Mouse (Mus musculus) ES-E14 (cell line): ENCODE measurements around the gene Ehmt1. TPM values are rescaled to one million over a fixed set of nuclear protein-coding genes. Genes with fewer than 3 reads are reported as not detected.

Experiments
- DNase-seq: peaks from one replicate; pipeline ENCODE4 v3.0.0-alpha.2; 2013; ENCODE audit warnings: low read depth, low spot score
- H3K27ac ChIP-seq: 2 replicates; pipeline ENCODE4 v1.5.1; 2012; ENCODE audit warnings: low read depth, mild to moderate bottlenecking, low read length, moderate library complexity, mixed read lengths; ENCODE audit not compliant: poor library complexity, insufficient read depth, severe bottlenecking
- H3K36me3 ChIP-seq: 2 replicates; pipeline ENCODE4 v1.6.1; 2012; ENCODE audit warnings: mild to moderate bottlenecking, low read length, moderate library complexity, mixed read lengths; ENCODE audit not compliant: control insufficient read depth, poor library complexity, insufficient read depth, severe bottlenecking
- H3K4me1 ChIP-seq, 2 experiments: fragments of 150-350 bp in 1 of 2; sonication (generic) in 1 of 2; 2 replicates each; pipeline ENCODE4 v1.6.1; 2012; ENCODE audit warnings: low read length in 2 of 2, mild to moderate bottlenecking in 1 of 2, mixed read lengths in 1 of 2; ENCODE audit not compliant: control insufficient read depth in 2 of 2, insufficient read depth in 2 of 2, poor library complexity in 1 of 2
- H3K4me3 ChIP-seq, 2 experiments: fragments of 150-350 bp in 1 of 2; sonication (generic) in 1 of 2; 2 replicates each; pipeline ENCODE4 v1.5.1; 2012; ENCODE audit warnings: low read length in 2 of 2, low read depth in 1 of 2, mild to moderate bottlenecking in 1 of 2, mixed read lengths in 1 of 2; ENCODE audit not compliant: insufficient read depth in 1 of 2, poor library complexity in 1 of 2, severe bottlenecking in 1 of 2
- H3K9ac ChIP-seq: 2 replicates; pipeline ENCODE4 v1.6.1; 2012; ENCODE audit warnings: low read depth, mild to moderate bottlenecking, low read length, mixed read lengths; ENCODE audit not compliant: poor library complexity, insufficient read depth, severe bottlenecking
- H3K9me3 ChIP-seq: fragments of 150-350 bp; sonication (generic); 2 replicates; pipeline ENCODE4 v1.6.1; 2012; ENCODE audit warnings: low read depth, mild to moderate bottlenecking, low read length; ENCODE audit not compliant: control insufficient read depth, insufficient read depth
- CHD2 ChIP-seq: IDR thresholded peaks from 2 replicates; pipeline ENCODE4 v1.6.1; 2014; ENCODE audit warnings: mild to moderate bottlenecking, low read depth, low read length, inconsistent platforms
- HCFC1 ChIP-seq: IDR thresholded peaks from 2 replicates; pipeline ENCODE4 v1.6.1; 2012; ENCODE audit warnings: low read length, inconsistent platforms, borderline replicate concordance; ENCODE audit not compliant: insufficient read depth
- MAFK ChIP-seq: IDR thresholded peaks from 2 replicates; pipeline ENCODE4 v1.6.1; 2014; ENCODE audit warnings: mild to moderate bottlenecking, low read depth, low read length, inconsistent platforms; ENCODE audit not compliant: insufficient read depth
- ZC3H11A ChIP-seq: IDR thresholded peaks from 2 replicates; pipeline ENCODE4 v1.6.1; 2012; ENCODE audit warnings: low read depth, mild to moderate bottlenecking, inconsistent platforms, low read length, borderline replicate concordance
- ZNF384 ChIP-seq: IDR thresholded peaks from 2 replicates; pipeline ENCODE4 v1.6.1; 2012; ENCODE audit warnings: low read depth, low read length, inconsistent platforms
- in situ Hi-C, 2 experiments: fragments of 600-800 bp; cut with MboI; formaldehyde crosslinking; loops; one replicate each; pipeline ENCODE4 v1.15.1; 2025; ENCODE audit warnings: low sequenced_read_pairs in 2 of 2, inconsistent platforms in 1 of 2; ENCODE audit not compliant: unreplicated experiment in 2 of 2
- total RNA-seq: library from RNA; depleted of rRNA; stranded (reverse); fragments of 300-350 nt; gene quantifications from 2 replicates; pipeline ENCODE4 v1.2.3, GENCODE M21; 2012

Ehmt1 gene
- total RNA-seq, 1 experiment: 55.1 TPM

GRCm38 (mm10) chr2:24899292-24899691, 20.1 kb downstream of the Ehmt1 start:
- Histone ChIP-seq H3K27ac (no peak overlapping the region), H3K36me3 (0 out of 2 replicates have a peak, but pooled peaks cover 2% of the 10 kb centered on the region), H3K9me3 (no peaks in the 10 kb centered on the region), H3K4me1 (peaks cover 0 to 3% of the 10 kb centered on the region in 2 experiments; a peak in 1 of 4 replicates), H3K4me3 (no peak overlapping the region), H3K9ac (no peak overlapping the region)
- TF ChIP-seq HCFC1: no peak
- TF ChIP-seq ZNF384: no peak
- no peak for TF ChIP-seq CHD2
- no peak for TF ChIP-seq MAFK
- no peak for TF ChIP-seq ZC3H11A
- in situ Hi-C loops: no loop called here
- no peak for DNase-seq

GRCm38 (mm10) chr2:24896761-24897160, 22.7 kb downstream of the Ehmt1 start:
- no peak for DNase-seq
- Histone ChIP-seq H3K36me3 (0 out of 2 replicates have a peak, but pooled peaks cover 2% of the 10 kb centered on the region), H3K27ac (no peak overlapping the region), H3K9me3 (no peaks in the 10 kb centered on the region), H3K4me1 (peaks cover 0 to 3% of the 10 kb centered on the region in 2 experiments; a peak in 2 of 4 replicates), H3K9ac (no peak overlapping the region), H3K4me3 (no peak overlapping the region)
- in situ Hi-C loops: no loop called here
- TF ChIP-seq HCFC1: no peak
- TF ChIP-seq CHD2: no peak
- TF ChIP-seq ZC3H11A: no peak
- TF ChIP-seq ZNF384: no peak
- TF ChIP-seq MAFK: no peak

- no peak overlapping the region for H3K9ac ChIP-seq
- no peak overlapping the region for H3K27ac ChIP-seq
- no peak for DNase-seq
- no peak overlapping the region for H3K4me3 ChIP-seq
- TF ChIP-seq ZC3H11A (no peak), HCFC1 (no peak), ZNF384 (no peak), MAFK (no peak), CHD2 (no peak)
- in situ Hi-C loops: no loop called here
- H3K9me3 ChIP-seq: no peaks in the 10 kb centered on the region
- H3K36me3 ChIP-seq: 0 out of 2 replicates have a peak, but pooled peaks cover 2% of the 10 kb centered on the region
- H3K4me1 ChIP-seq: peaks cover 3 to 8% of the 10 kb centered on the region in 2 experiments; a peak in 2 of 4 replicates
These were observed 25.2 kb downstream of the Ehmt1 start for GRCm38 (mm10) chr2:24894211-24894610.

- Histone ChIP-seq H3K27ac (no peak overlapping the region), H3K9me3 (no peaks in the 10 kb centered on the region), H3K4me3 (no peak overlapping the region), H3K4me1 (peaks cover 3 to 6% of the 10 kb centered on the region in 2 experiments; a peak in 2 of 4 replicates), H3K9ac (no peak overlapping the region), H3K36me3 (no peaks in the 10 kb centered on the region)
- TF ChIP-seq MAFK: no peak
- TF ChIP-seq CHD2: no peak
- no peak for TF ChIP-seq ZNF384
- no peak for TF ChIP-seq HCFC1
- no peak for TF ChIP-seq ZC3H11A
- no peak for DNase-seq
- in situ Hi-C loops: no loop called here
These were observed 27.1 kb downstream of the Ehmt1 start for GRCm38 (mm10) chr2:24892318-24892717.
